Mouse (Mus musculus) lung, adult 2 months (tissue): ENCODE measurements around the gene Unc50.

Experiments
- CTCF ChIP-seq: fragments of 200-500 bp; IDR thresholded peaks from 2 replicates; pipeline ENCODE4 v1.5.1; 2011; ENCODE audit warnings: mild to moderate bottlenecking, low read length, control low read depth; ENCODE audit not compliant: insufficient read depth
- POLR2A ChIP-seq: fragments of 200-500 bp; IDR thresholded peaks from 2 replicates; pipeline ENCODE4 v1.6.1; 2011; ENCODE audit warnings: low read depth, mild to moderate bottlenecking, control low read depth, low read length, borderline replicate concordance; ENCODE audit errors: extremely low read depth

GRCm38 (mm10) chr1:37479759-37480158 lies 49.8 kb downstream of the Unc50 start:
- no peak for TF ChIP-seq CTCF
- TF ChIP-seq POLR2A, result no peak
